Mouse (Mus musculus) midbrain, embryonic 14.5 days (tissue): ENCODE data around the gene Tmem243. TPM values are rescaled to one million over a fixed set of nuclear protein-coding genes. Genes with fewer than 3 reads are reported as not detected.

ENCODE experiments used
- ATAC-seq: fragments of 200-750 bp; cut with Nextera tagmentation; 2 replicates; pipeline ENCODE4 v1.8.0; 2017; ENCODE audit warnings: moderate number of reproducible peaks, moderate library complexity; ENCODE audit not compliant: low FRiP score, low TSS enrichment
- DNase-seq: peaks from one replicate; pipeline ENCODE4 v3.0.0-alpha.2; 2015
- H3K27ac ChIP-seq: fragments of 300-500 bp; sonication (generic); replicated peaks from 2 replicates; pipeline ENCODE4 v1.5.1; 2014; ENCODE audit warnings: mild to moderate bottlenecking, low read depth, low read length, moderate library complexity
- H3K27me3 ChIP-seq: fragments of 300-500 bp; sonication (generic); 2 replicates; pipeline ENCODE4 v1.6.1; 2014; ENCODE audit warnings: low read length, control low read depth, mixed read lengths; ENCODE audit not compliant: control insufficient read depth, insufficient read depth
- H3K36me3 ChIP-seq: fragments of 300-500 bp; sonication (generic); 2 replicates; pipeline ENCODE4 v1.6.1; 2014; ENCODE audit warnings: low read length, control low read depth; ENCODE audit not compliant: control insufficient read depth, insufficient read depth
- H3K4me1 ChIP-seq: fragments of 300-500 bp; sonication (generic); 2 replicates; pipeline ENCODE4 v1.6.1; 2014; ENCODE audit warnings: mild to moderate bottlenecking, antibody characterized with exemption, low read length, control low read depth; ENCODE audit not compliant: control insufficient read depth, insufficient read depth
- H3K4me2 ChIP-seq: fragments of 300-500 bp; sonication (generic); 2 replicates; pipeline ENCODE4 v1.6.1; 2014; ENCODE audit warnings: mild to moderate bottlenecking, low read length, moderate library complexity
- H3K4me3 ChIP-seq: fragments of 300-500 bp; sonication (generic); replicated peaks from 2 replicates; pipeline ENCODE4 v1.5.1; 2014; ENCODE audit warnings: low read depth, low read length
- H3K9ac ChIP-seq: fragments of 300-500 bp; sonication (generic); replicated peaks from 2 replicates; pipeline ENCODE4 v1.6.1; 2014; ENCODE audit warnings: mild to moderate bottlenecking, low read length, moderate library complexity
- H3K9me3 ChIP-seq: fragments of 300-500 bp; sonication (generic); 2 replicates; pipeline ENCODE4 v1.6.1; 2016; ENCODE audit warnings: low read length, control low read depth, mixed read lengths; ENCODE audit not compliant: control insufficient read depth
- WGBS: fragments of 180-500 bp; shearing (Covaris S2); extraction: QIAGEN DNeasy Blood & Tissue Kit; methylation state at CpG from one replicate; pipeline ENCODE4 v1.1.7; 2014; 5-methylcytosine and 5-hydroxymethylcytosine counted together
- polyA plus RNA-seq: library from polyadenylated mRNA; unstranded; fragments of >200 nt; fragmentation: Nextera tagmentation; extraction: Ambion mirVana; gene quantifications from 2 replicates; pipeline ENCODE4 v1.2.1, GENCODE M21; 2014

Gene Tmem243
- polyA plus RNA-seq = 11.9 and 14.9 TPM in 2 replicates

DNA sequence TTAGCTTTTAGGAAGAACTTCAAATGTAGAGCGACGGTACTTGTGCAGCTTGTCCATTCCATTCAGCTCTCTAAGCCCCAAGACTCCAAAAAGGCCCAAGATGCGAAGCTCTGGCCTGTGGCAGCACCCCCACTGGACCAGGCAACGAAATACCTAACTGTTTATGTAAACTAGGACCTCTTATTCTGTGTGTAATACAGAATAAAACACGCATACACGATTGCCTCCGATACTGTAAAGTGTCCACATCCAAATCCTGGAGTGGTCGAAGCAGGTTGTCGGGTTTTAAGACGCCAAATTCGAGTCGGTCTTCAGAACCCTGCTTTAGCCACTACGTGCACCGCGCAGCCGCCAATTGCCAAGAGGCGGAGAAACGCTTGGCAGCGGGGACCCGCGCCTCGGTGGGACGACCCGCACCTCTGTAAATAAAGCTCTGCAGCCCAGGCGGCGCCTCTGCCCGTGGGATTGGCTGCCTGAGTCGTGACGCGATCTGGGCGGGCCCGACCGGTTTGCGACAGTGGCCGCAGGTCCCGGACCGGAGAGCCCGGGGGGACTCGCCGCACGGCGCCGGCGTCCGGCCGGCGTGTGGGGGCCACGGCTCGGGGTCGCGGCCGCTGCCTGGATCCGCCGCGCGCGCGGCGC lies at the start of gene Tmem243:
Tmem243 (plus strand) TSS at position 462 of the 642 bp plus-strand sequence.
- Histone ChIP-seq H3K36me3 (no peaks in the 10 kb centered on the region), H3K4me3 (peak within 1 kb of the TSS; percentile 82), H3K27ac (no peak within 1 kb of the TSS), H3K9me3 (peaks cover 7% of the 10 kb centered on the region; the same call in 1 of the 2 replicates), H3K27me3 (0 out of 2 replicates have a peak, but pooled peaks cover 4% of the 10 kb centered on the region), H3K9ac (peak within 1 kb of the TSS; percentile 64), H3K4me2 (peak within 1 kb of the TSS; percentile 90), H3K4me1 (peaks cover 12% of the 10 kb centered on the region)
- under 1% methylated on average over 59 of the region's 59 CpGs for WGBS
- DNase-seq (peak; percentile 93), ATAC-seq (peak; percentile 97)

GRCm38 (mm10) chr5:9056020-9056660 lies 44.3 kb upstream of the Tmem243 start:
- Histone ChIP-seq H3K36me3 (no peaks in the 10 kb centered on the region), H3K27ac (no peak overlapping the region), H3K4me2 (no peak overlapping the region), H3K9me3 (no peaks in the 10 kb centered on the region), H3K4me3 (no peak overlapping the region), H3K9ac (no peak overlapping the region), H3K27me3 (no peaks in the 10 kb centered on the region), H3K4me1 (no peaks in the 10 kb centered on the region)
- 25% methylated on average over 3 of the region's 3 CpGs for WGBS
- ATAC-seq = peak; percentile 55; the same call in 1 of the 2 replicates
- peak; percentile 87 for DNase-seq

DNA sequence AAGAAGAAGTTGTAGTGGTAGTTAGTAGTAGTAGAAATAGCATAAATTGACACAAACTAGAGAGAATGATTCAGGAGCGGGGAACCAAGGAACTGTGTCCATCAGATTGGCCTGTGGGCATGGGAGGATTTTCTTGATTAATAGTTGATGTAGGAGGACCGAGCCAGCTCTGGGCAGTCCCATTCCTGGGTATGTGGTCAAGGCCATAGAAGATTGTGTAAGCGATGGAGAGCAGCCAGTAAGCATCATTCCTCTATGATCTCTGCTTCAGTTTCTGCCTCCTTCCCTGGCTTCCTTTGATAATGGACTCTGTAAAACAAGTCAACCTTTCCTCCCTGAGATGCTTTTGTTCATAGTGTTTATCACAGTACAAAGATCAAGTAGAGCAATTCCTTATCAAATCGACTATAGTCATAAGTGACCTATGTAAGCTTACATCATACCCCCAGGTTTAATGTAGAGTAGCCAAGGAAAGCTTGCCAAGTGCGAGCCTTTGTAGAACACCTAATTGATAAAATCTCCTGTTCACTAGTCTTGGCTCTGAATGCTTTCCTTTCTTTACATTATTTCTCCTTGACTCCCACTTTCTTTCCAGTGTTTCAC lies 43.1 kb upstream of the Tmem243 start:
- Histone ChIP-seq H3K4me2 (no peak overlapping the region), H3K9ac (no peak overlapping the region), H3K9me3 (no peaks in the 10 kb centered on the region), H3K27me3 (no peaks in the 10 kb centered on the region), H3K4me3 (no peak overlapping the region), H3K36me3 (no peaks in the 10 kb centered on the region), H3K4me1 (no peaks in the 10 kb centered on the region), H3K27ac (no peak overlapping the region)
- ATAC-seq = no peak
- DNase-seq = no peak
- WGBS = 87% methylated on average over 5 of the region's 5 CpGs

GRCm38 (mm10) chr5:9059303-9060023 lies 41.0 kb upstream of the Tmem243 start:
- Histone ChIP-seq H3K4me1 (no peaks in the 10 kb centered on the region), H3K4me3 (no peak overlapping the region), H3K27ac (no peak overlapping the region), H3K36me3 (no peaks in the 10 kb centered on the region), H3K27me3 (no peaks in the 10 kb centered on the region), H3K9ac (no peak overlapping the region), H3K4me2 (no peak overlapping the region), H3K9me3 (no peaks in the 10 kb centered on the region)
- DNase-seq (no peak), ATAC-seq (no peak)
- WGBS = 81% methylated on average over 6 of the region's 6 CpGs

- WGBS = 86% methylated on average over 14 of the region's 14 CpGs
- Histone ChIP-seq H3K9ac (no peak overlapping the region), H3K27ac (no peak overlapping the region), H3K4me3 (no peak overlapping the region), H3K27me3 (no peaks in the 10 kb centered on the region), H3K4me2 (no peak overlapping the region), H3K9me3 (no peaks in the 10 kb centered on the region), H3K36me3 (no peaks in the 10 kb centered on the region), H3K4me1 (no peaks in the 10 kb centered on the region)
- ATAC-seq (no peak), DNase-seq (no peak)
Measured at GRCm38 (mm10) chr5:9060228-9060627, 40.2 kb upstream of the Tmem243 start.

DNA sequence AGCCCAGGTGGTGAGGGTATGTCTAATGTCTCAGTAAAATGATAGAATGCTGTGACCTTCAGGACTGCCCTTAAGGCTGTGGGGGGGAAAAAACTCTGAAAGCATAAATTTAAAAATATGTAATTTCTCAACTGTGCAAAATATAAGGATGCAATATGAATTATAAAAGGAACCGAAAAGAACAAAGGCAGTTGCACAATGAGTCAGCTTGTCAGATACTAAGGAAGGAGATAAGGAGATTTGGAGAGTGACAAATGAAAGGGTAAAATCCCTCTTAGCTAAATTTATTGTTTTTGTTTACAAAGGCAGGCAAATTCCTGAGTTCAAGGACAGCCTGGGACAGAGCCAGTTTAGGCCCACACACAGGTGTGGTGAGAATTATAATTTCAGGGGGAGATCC lies 36.3 kb upstream of the Tmem243 start:
- no peaks in the 10 kb centered on the region for H3K36me3 ChIP-seq
- WGBS = 88% methylated on average over 1 of the region's 1 CpGs
- H3K4me1 ChIP-seq = no peaks in the 10 kb centered on the region
- DNase-seq (no peak), ATAC-seq (no peak)
- no peak overlapping the region for H3K27ac ChIP-seq
- no peaks in the 10 kb centered on the region for H3K9me3 ChIP-seq
- H3K9ac ChIP-seq = no peak overlapping the region
- no peak overlapping the region for H3K4me2 ChIP-seq
- no peak overlapping the region for H3K4me3 ChIP-seq
- H3K27me3 ChIP-seq = no peaks in the 10 kb centered on the region

DNA sequence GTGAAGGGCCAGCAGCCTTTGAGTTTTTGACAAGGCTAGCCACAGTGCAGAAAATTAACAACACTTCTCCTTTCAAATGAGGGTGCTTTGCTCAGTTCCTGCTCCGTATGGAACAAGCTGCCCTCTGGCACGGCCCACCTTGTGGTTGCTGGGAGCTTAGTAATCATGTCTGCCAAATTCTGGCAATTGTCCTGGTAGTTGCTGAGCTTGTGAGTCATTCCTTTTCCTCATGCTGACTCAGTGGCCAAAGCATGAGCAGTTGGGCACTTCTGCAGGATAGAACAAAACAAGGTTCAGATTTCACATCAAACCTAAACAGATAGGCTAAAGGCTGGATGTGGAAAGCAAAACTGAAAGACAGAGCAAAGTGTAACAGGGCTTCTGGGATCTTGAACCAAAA lies 31.6 kb upstream of the Tmem243 start:
- DNase-seq (no peak), ATAC-seq (no peak)
- Histone ChIP-seq H3K4me1 (no peaks in the 10 kb centered on the region), H3K4me2 (no peak overlapping the region), H3K27me3 (no peaks in the 10 kb centered on the region), H3K27ac (no peak overlapping the region), H3K36me3 (no peaks in the 10 kb centered on the region), H3K9ac (no peak overlapping the region), H3K9me3 (no peaks in the 10 kb centered on the region), H3K4me3 (no peak overlapping the region)
- WGBS = 53% methylated on average over 2 of the region's 2 CpGs

DNA sequence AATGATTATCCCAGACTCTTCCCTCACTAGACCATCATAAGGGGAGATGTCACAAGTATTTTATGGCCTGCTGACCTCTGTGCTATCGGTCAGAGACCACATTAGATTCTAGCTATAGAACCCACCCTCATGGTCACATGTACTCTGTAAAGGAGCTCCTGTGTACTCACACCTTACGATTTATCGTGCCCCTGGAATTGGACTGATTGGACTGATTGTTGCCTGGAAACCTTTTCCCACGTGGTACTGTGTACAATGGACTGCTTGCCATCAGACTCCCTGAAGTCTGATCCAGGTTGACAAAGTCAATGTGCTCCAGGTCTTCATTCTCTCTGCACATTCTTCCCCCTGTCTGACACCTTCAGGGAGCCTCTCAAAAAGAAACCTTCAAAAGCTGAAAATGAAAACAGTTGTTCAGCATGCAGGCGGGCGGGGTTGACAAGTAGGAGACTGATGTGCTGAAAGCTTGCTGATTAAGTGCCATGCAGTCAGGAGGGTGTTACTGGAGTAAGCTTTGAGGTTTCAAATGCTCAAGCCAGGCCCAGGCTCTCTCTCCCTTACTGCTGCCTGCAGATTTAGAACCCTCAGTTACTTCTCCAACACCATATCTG lies 30.8 kb upstream of the Tmem243 start:
- WGBS = 80% methylated on average over 6 of the region's 6 CpGs
- H3K27ac ChIP-seq = no peak overlapping the region
- no peak for DNase-seq
- no peaks in the 10 kb centered on the region for H3K9me3 ChIP-seq
- H3K4me3 ChIP-seq = no peak overlapping the region
- ATAC-seq = no peak
- H3K4me2 ChIP-seq = no peak overlapping the region
- H3K9ac ChIP-seq = no peak overlapping the region
- H3K4me1 ChIP-seq = no peaks in the 10 kb centered on the region
- H3K27me3 ChIP-seq = no peaks in the 10 kb centered on the region
- H3K36me3 ChIP-seq = no peaks in the 10 kb centered on the region
